Mouse (Mus musculus): ENCODE results near the gene Dbndd2. TPM values are rescaled to one million over a fixed set of nuclear protein-coding genes. Genes with fewer than 3 reads are reported as not detected.

Gene Dbndd2
- polyA plus RNA-seq, 1 experiment, result 96.9 TPM

- 17% methylated on average over 8 of the region's 8 CpGs for WGBS
- DNase-seq (ENCODE audit: low read depth, low spot score), result no peak
Observed at GRCm38 (mm10) chr2:164522280-164522679, 36.4 kb downstream of the Dbndd2 start.

DNA sequence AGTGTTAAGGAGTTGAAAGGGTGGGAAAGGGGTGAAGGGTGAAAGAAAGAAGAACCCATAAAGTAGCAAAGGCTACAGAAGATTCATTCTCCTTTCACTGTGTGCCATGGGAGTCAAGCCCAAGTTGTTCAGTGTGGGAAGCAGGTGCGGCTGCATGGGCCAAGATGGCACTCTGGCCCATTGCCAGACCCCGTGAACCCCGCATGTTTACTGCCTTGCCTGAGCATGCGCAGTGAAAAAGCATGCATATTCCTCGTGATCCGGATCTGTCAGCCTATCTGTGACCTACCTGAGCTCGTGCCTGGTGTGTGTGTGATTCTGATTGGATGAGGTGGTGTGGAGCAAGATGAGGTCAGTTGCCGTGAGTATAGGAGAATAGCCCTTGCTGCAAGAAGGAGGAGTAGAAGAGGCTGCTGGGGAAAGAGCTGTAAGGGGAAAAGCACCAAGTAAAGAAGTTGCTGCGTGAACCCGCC lies 37.4 kb downstream of the Dbndd2 start:
- DNase-seq (ENCODE audit: low read depth, low spot score), result no peak
- 31% methylated on average over 10 of the region's 10 CpGs for WGBS

- WGBS, result 50% methylated on average over 5 of the region's 5 CpGs
- DNase-seq (ENCODE audit: low read depth, low spot score), result no peak
Observed at GRCm38 (mm10) chr2:164528557-164528956, 42.7 kb downstream of the Dbndd2 start.

GRCm38 (mm10) chr2:164531169-164531568 lies 45.3 kb downstream of the Dbndd2 start:
- DNase-seq (ENCODE audit: low read depth, low spot score), result no peak

GRCm38 (mm10) chr2:164534315-164534714 lies 48.4 kb downstream of the Dbndd2 start:
- no peak for DNase-seq (ENCODE audit: low read depth, low spot score)
- WGBS, result 80% methylated on average over 10 of the region's 10 CpGs

More at GRCm38 (mm10) chr2:164531169-164531568, 45.3 kb downstream of the Dbndd2 start:
- WGBS, result 0% methylated on average over 3 of the region's 3 CpGs

- no peak for DNase-seq (ENCODE audit: low read depth, low spot score)
- WGBS, result 54% methylated on average over 4 of the region's 4 CpGs
Observed at GRCm38 (mm10) chr2:164537003-164537402, 51.1 kb downstream of the Dbndd2 start.

- DNase-seq (ENCODE audit: low read depth, low spot score), result no peak
- 56% methylated on average over 8 of the region's 8 CpGs for WGBS
Observed at GRCm38 (mm10) chr2:164540652-164541427, 54.9 kb downstream of the Dbndd2 start.

- WGBS, result 72% methylated on average over 5 of the region's 5 CpGs
- DNase-seq (ENCODE audit: low read depth, low spot score), result no peak
Observed at GRCm38 (mm10) chr2:164542132-164542531, 56.2 kb downstream of the Dbndd2 start.

DNA sequence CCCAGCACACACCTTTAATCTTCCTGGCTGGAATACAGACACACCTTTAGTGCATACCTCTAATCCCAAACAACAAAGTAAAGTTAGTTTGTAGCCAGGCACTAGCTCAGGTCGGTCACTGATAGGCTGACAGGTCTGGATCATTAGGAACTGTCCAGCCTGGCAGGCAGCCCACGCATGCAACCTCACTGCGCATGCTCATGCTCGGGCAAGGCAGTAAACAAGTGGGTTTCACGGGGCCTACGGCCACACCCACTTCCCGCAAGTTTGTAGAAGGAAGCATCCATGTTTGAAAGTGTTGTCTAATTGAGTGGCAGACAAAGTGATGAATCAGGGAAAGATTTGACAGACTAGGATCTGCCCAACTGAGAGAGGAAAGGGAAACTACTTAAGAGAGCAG lies 56.7 kb downstream of the Dbndd2 start:
- WGBS, result 73% methylated on average over 7 of the region's 7 CpGs
- DNase-seq (ENCODE audit: low read depth, low spot score), result no peak

Other genes starting within 250 kb of the Dbndd2 start
- gene Svs2, start 247.6 kb upstream of the Dbndd2 start, polyA plus RNA-seq (2012; rRNA removed), result not detected in 2 replicates
- gene Svs3b, start 229.5 kb upstream of the Dbndd2 start, polyA plus RNA-seq (2012; rRNA removed), result not detected in 2 replicates
- gene Svs4, start 207.6 kb upstream of the Dbndd2 start, polyA plus RNA-seq (2012; rRNA removed), result not detected in 2 replicates
- not detected in 2 replicates for gene Svs3a, start 196.8 kb upstream of the Dbndd2 start, polyA plus RNA-seq (2012; rRNA removed)
- gene Svs6, start 169.4 kb upstream of the Dbndd2 start, polyA plus RNA-seq (2012; rRNA removed), result not detected in 2 replicates
- gene Svs5, start 153.4 kb upstream of the Dbndd2 start, polyA plus RNA-seq (2012; rRNA removed), result not detected in 2 replicates
- 24.9 and 38.0 TPM in 2 replicates for gene Slpi, start 97.0 kb upstream of the Dbndd2 start, polyA plus RNA-seq (2012; rRNA removed)
- not detected in 2 replicates for gene Rbpjl, start 83.0 kb upstream of the Dbndd2 start, polyA plus RNA-seq (2012; rRNA removed)
- 0.27 and 0.57 TPM in 2 replicates for gene Matn4, start 80.9 kb upstream of the Dbndd2 start, polyA plus RNA-seq (2012; rRNA removed)
- 70.6 and 77.3 TPM in 2 replicates for gene Sdc4, start 42.2 kb upstream of the Dbndd2 start, polyA plus RNA-seq (2012; rRNA removed)
- gene Sys1, start 29.1 kb upstream of the Dbndd2 start, polyA plus RNA-seq (2012; rRNA removed), result 104 and 111 TPM in 2 replicates
- gene Gm20458, start 25.1 kb upstream of the Dbndd2 start, polyA plus RNA-seq (2012; rRNA removed), result 25.6 and 40.2 TPM in 2 replicates
- not detected in 2 replicates for gene Trp53tg5, start 12.4 kb upstream of the Dbndd2 start, polyA plus RNA-seq (2012; rRNA removed)
- 118 and 127 TPM in 2 replicates for gene Pigt, start 11.4 kb downstream of the Dbndd2 start, polyA plus RNA-seq (2012; rRNA removed)
- 1.4 and 3.5 TPM in 2 replicates for gene Wfdc2, start 76.3 kb downstream of the Dbndd2 start, polyA plus RNA-seq (2012; rRNA removed)
- gene Spint3, start 87.4 kb downstream of the Dbndd2 start, polyA plus RNA-seq (2012; rRNA removed), result not detected in 2 replicates
- gene Wfdc6a, start 99.3 kb downstream of the Dbndd2 start, polyA plus RNA-seq (2012; rRNA removed), result 0.29 TPM in 1 of 2 replicates, not detected in the other
- not detected in 2 replicates for gene Eppin, start 107.5 kb downstream of the Dbndd2 start, polyA plus RNA-seq (2012; rRNA removed)
- gene Wfdc6b, start 127.4 kb downstream of the Dbndd2 start, polyA plus RNA-seq (2012; rRNA removed), result not detected in 2 replicates
- 0.05 TPM in 1 of 2 replicates, not detected in the other for gene Wfdc8, start 127.5 kb downstream of the Dbndd2 start, polyA plus RNA-seq (2012; rRNA removed)
- gene Wfdc16, start 152.7 kb downstream of the Dbndd2 start, polyA plus RNA-seq (2012; rRNA removed), result 0.14 TPM in 1 of 2 replicates, not detected in the other
- 0.73 TPM in 1 of 2 replicates, not detected in the other for gene Wfdc10, start 169.9 kb downstream of the Dbndd2 start, polyA plus RNA-seq (2012; rRNA removed)
- not detected in 2 replicates for gene Wfdc9, start 170.5 kb downstream of the Dbndd2 start, polyA plus RNA-seq (2012; rRNA removed)
- gene Wfdc11, start 188.0 kb downstream of the Dbndd2 start, polyA plus RNA-seq (2012; rRNA removed), result not detected in 2 replicates
- 0.10 and 0.32 TPM in 2 replicates for gene Wfdc13, start 199.0 kb downstream of the Dbndd2 start, polyA plus RNA-seq (2012; rRNA removed)
- gene Spint4, start 212.4 kb downstream of the Dbndd2 start, polyA plus RNA-seq (2012; rRNA removed), result not detected in 2 replicates
- gene Spint5, start 229.2 kb downstream of the Dbndd2 start, polyA plus RNA-seq (2012; rRNA removed), result not detected in 2 replicates